Mouse (Mus musculus) ES-E14 (cell line): Measurements from ENCODE around the gene Syde1. TPM values are rescaled to one million over a fixed set of nuclear protein-coding genes. Genes with fewer than 3 reads are reported as not detected.

Experiments used
- DNase-seq: peaks from one replicate; pipeline ENCODE4 v3.0.0-alpha.2; 2013; ENCODE audit warnings: low read depth, low spot score
- H3K27ac ChIP-seq: 2 replicates; pipeline ENCODE4 v1.5.1; 2012; ENCODE audit warnings: low read depth, mild to moderate bottlenecking, low read length, moderate library complexity, mixed read lengths; ENCODE audit not compliant: poor library complexity, insufficient read depth, severe bottlenecking
- H3K36me3 ChIP-seq: 2 replicates; pipeline ENCODE4 v1.6.1; 2012; ENCODE audit warnings: mild to moderate bottlenecking, low read length, moderate library complexity, mixed read lengths; ENCODE audit not compliant: control insufficient read depth, poor library complexity, insufficient read depth, severe bottlenecking
- H3K4me1 ChIP-seq, 2 experiments: fragments of 150-350 bp in 1 of 2; sonication (generic) in 1 of 2; 2 replicates each; pipeline ENCODE4 v1.6.1; 2012; ENCODE audit warnings: low read length in 2 of 2, mild to moderate bottlenecking in 1 of 2, mixed read lengths in 1 of 2; ENCODE audit not compliant: control insufficient read depth in 2 of 2, insufficient read depth in 2 of 2, poor library complexity in 1 of 2
- H3K4me3 ChIP-seq, 2 experiments: fragments of 150-350 bp in 1 of 2; sonication (generic) in 1 of 2; 2 replicates each; pipeline ENCODE4 v1.5.1; 2012; ENCODE audit warnings: low read length in 2 of 2, low read depth in 1 of 2, mild to moderate bottlenecking in 1 of 2, mixed read lengths in 1 of 2; ENCODE audit not compliant: insufficient read depth in 1 of 2, poor library complexity in 1 of 2, severe bottlenecking in 1 of 2
- H3K9ac ChIP-seq: 2 replicates; pipeline ENCODE4 v1.6.1; 2012; ENCODE audit warnings: low read depth, mild to moderate bottlenecking, low read length, mixed read lengths; ENCODE audit not compliant: poor library complexity, insufficient read depth, severe bottlenecking
- H3K9me3 ChIP-seq: fragments of 150-350 bp; sonication (generic); 2 replicates; pipeline ENCODE4 v1.6.1; 2012; ENCODE audit warnings: low read depth, mild to moderate bottlenecking, low read length; ENCODE audit not compliant: control insufficient read depth, insufficient read depth
- CHD2 ChIP-seq: IDR thresholded peaks from 2 replicates; pipeline ENCODE4 v1.6.1; 2014; ENCODE audit warnings: mild to moderate bottlenecking, low read depth, low read length, inconsistent platforms
- HCFC1 ChIP-seq: IDR thresholded peaks from 2 replicates; pipeline ENCODE4 v1.6.1; 2012; ENCODE audit warnings: low read length, inconsistent platforms, borderline replicate concordance; ENCODE audit not compliant: insufficient read depth
- MAFK ChIP-seq: IDR thresholded peaks from 2 replicates; pipeline ENCODE4 v1.6.1; 2014; ENCODE audit warnings: mild to moderate bottlenecking, low read depth, low read length, inconsistent platforms; ENCODE audit not compliant: insufficient read depth
- ZC3H11A ChIP-seq: IDR thresholded peaks from 2 replicates; pipeline ENCODE4 v1.6.1; 2012; ENCODE audit warnings: low read depth, mild to moderate bottlenecking, inconsistent platforms, low read length, borderline replicate concordance
- ZNF384 ChIP-seq: IDR thresholded peaks from 2 replicates; pipeline ENCODE4 v1.6.1; 2012; ENCODE audit warnings: low read depth, low read length, inconsistent platforms
- in situ Hi-C, 2 experiments: fragments of 600-800 bp; cut with MboI; formaldehyde crosslinking; loops; one replicate each; pipeline ENCODE4 v1.15.1; 2025; ENCODE audit warnings: low sequenced_read_pairs in 2 of 2, inconsistent platforms in 1 of 2; ENCODE audit not compliant: unreplicated experiment in 2 of 2
- total RNA-seq: library from RNA; depleted of rRNA; stranded (reverse); fragments of 300-350 nt; gene quantifications from 2 replicates; pipeline ENCODE4 v1.2.3, GENCODE M21; 2012

The Syde1 gene
- total RNA-seq, 1 experiment = 5.4 TPM

DNA sequence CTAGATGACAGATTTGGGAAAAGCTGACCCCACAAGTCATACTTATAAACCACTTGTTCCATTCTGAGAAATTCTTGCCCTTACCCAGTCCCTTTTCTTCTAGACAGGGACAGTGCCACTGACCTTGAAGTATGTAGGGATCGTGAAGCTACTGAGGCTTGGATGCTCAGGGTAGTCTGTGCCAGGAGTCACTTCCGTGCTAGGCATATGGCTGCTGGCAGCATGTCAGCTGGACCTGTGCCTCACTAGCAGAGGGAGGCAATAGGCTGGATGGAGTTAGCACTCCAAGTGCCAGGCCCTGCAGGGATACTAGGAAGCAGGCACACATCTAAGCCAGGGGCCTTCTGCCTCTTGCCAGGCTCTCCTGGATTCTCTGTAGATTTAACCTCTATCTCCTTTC lies 16.1 kb downstream of the Syde1 start:
- H3K9ac ChIP-seq = no peak overlapping the region
- TF ChIP-seq MAFK (no peak), HCFC1 (no peak), ZC3H11A (no peak), ZNF384 (no peak), CHD2 (no peak)
- in situ Hi-C loops = no loop called here
- H3K4me1 ChIP-seq = peaks cover 0 to 2% of the 10 kb centered on the region in 2 experiments; a peak in 2 of 4 replicates
- peaks cover 12% of the 10 kb centered on the region for H3K36me3 ChIP-seq
- peak overlapping the region in 1 of 2 experiments; percentile 80; a peak in 1 of 4 replicates for H3K4me3 ChIP-seq
- no peak for DNase-seq
- no peaks in the 10 kb centered on the region for H3K9me3 ChIP-seq
- H3K27ac ChIP-seq = no peak overlapping the region

DNA sequence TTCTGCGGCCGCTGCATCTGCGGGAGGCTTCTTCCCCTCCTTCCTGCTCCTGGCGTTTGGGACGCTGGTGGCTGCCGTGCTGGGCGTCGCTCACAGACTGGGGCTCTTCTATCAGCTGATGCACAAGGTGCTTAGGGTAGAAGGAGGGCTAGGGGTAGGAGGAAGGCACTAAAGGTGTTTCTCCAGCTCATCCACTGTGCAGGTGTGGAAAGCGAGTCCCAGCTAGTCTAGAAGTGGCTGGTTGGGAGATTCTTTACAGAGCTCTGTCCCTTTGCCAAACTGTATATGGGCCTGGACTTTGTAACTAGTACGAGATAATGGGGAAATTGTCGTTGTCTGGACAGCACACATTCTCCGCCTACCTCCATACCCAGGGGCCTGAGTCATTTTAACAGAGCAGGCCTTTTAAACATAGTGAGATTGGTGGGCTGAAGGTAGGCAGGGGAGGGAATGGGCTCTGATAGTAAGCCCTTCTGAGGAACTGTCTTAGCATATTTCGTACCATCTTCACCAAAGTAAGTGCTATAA lies 16.6 kb downstream of the Syde1 start:
- H3K4me3 ChIP-seq = peak overlapping the region; percentile 64 to 80
- in situ Hi-C loops = no loop called here
- TF ChIP-seq CHD2 (no peak), ZC3H11A (no peak), HCFC1 (no peak), MAFK (no peak), ZNF384 (no peak)

DNA sequence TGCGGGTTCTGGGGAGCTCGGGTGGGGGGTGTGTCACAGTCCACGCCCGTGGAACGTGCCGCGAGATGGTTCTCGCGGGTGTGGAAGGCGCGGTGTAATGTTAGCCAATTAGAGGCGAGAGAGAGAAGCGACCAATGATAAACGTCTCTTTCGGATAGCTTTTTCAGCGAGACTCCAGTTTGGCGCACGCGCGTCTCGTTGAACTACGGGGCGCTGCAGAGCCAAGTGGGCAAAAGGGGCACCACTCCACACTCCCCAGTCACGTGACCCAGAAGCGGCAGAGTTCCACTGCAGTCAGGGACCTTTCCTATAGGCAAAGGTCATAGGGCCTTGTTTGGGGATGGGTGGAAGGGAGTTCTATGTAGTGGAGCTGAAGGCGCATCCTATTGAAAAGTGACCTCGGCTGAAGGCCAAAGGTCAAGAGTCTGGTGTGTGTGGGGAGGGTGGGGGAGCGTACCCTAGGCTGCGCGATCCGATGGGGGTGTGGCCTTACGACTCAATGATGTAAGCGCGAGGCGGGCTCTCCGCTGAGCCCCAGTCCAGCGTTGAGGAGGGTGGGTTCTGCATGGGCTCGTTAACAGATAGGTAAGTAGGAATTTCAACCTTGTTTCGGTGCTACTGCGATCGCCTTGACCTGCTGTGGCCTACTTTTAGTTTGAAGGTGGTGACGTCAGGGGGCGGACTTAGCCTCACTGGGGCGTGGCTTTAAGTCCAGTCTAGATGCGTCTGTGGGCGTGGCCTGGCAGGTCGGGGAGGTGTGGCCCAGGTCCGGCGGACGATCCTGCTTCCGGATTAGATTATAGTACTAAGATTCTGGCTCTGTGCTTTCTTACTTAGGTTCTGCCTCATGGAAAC lies 17.3 kb downstream of the Syde1 start, which contains the start of gene Ilvbl:
Gene Ilvbl, plus strand, starts transcription at position 97 of the 855 bp plus-strand sequence.
- in situ Hi-C loops = no loop called here
- H3K4me1 ChIP-seq = peaks cover 0 to 2% of the 10 kb centered on the region in 2 experiments; a peak in 2 of 4 replicates
- TF ChIP-seq CHD2 = peak; percentile 84
- no peak for TF ChIP-seq HCFC1
- H3K9me3 ChIP-seq = no peaks in the 10 kb centered on the region
- H3K36me3 ChIP-seq = peaks cover 9% of the 10 kb centered on the region
- peak within 1 kb of the TSS; percentile 64 to 80 for H3K4me3 ChIP-seq
- H3K27ac ChIP-seq = peak within 1 kb of the TSS; percentile 82
- peak; percentile 95 for DNase-seq
- H3K9ac ChIP-seq = peak within 1 kb of the TSS; percentile 81

More for the DNA sequence above, 16.6 kb downstream of the Syde1 start:
- H3K9me3 ChIP-seq = no peaks in the 10 kb centered on the region
- peaks cover 0 to 2% of the 10 kb centered on the region in 2 experiments; a peak in 2 of 4 replicates for H3K4me1 ChIP-seq
- H3K36me3 ChIP-seq = peaks cover 12% of the 10 kb centered on the region
- peak overlapping the region; percentile 81 for H3K9ac ChIP-seq
- DNase-seq = no peak
- no peak overlapping the region for H3K27ac ChIP-seq

DNA sequence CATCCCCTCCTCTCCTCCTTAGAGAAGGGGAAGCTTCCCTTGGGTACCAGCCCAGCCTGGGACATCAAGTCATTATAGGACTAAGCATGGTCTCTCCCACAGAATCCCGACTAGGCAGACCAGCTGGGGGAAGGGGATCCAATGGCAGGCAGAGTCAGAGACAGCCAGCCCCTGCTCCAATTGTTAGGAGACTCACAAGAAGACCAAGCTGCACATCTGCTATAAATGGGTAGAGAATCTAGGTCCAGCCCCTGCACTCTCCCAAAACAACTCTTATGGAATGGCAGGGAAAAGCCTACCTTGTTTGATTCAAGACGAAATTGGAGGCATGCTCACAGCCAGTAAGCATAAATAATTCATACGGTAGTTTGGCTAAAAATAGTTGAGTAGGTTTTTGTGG lies 18.5 kb downstream of the Syde1 start:
- H3K27ac ChIP-seq = no peak overlapping the region
- in situ Hi-C loops = no loop called here
- no peak for TF ChIP-seq ZNF384
- TF ChIP-seq MAFK = no peak
- no peak for TF ChIP-seq HCFC1
- TF ChIP-seq CHD2 = no peak
- TF ChIP-seq ZC3H11A = no peak

DNA sequence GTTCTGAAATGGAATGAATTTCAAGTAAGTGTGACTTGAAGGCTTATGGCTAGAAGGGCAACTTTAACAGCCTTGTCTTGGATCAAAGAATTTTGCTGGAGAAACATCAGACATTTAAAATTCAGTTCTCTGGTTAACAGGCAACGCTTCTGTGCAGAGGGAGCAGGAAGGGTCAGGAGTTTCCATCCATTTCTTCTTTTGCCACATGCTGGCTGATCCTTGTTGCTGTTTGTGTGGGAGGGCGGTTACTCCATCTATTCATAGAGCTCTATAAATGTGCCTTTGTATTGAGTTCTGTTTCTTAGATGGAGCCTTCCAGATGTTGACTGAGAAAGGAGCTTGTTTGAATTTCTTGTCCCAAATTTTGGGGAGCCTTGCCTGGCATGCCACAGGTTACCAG lies 20.9 kb downstream of the Syde1 start:
- no peak overlapping the region for H3K27ac ChIP-seq
- peaks cover 0 to 2% of the 10 kb centered on the region in 2 experiments; a peak in 2 of 4 replicates for H3K4me1 ChIP-seq
- no peaks in the 10 kb centered on the region for H3K9me3 ChIP-seq
- DNase-seq = no peak
- no peaks in the 10 kb centered on the region for H3K36me3 ChIP-seq
- in situ Hi-C loops = no loop called here
- TF ChIP-seq ZC3H11A (no peak), HCFC1 (no peak), ZNF384 (no peak), MAFK (no peak), CHD2 (no peak)
- H3K4me3 ChIP-seq = no peak overlapping the region
- H3K9ac ChIP-seq = no peak overlapping the region

More for the DNA sequence above, 18.5 kb downstream of the Syde1 start:
- Histone ChIP-seq H3K9me3 (no peaks in the 10 kb centered on the region), H3K4me1 (peaks cover 0 to 2% of the 10 kb centered on the region in 2 experiments; a peak in 2 of 4 replicates), H3K36me3 (peaks cover 5% of the 10 kb centered on the region; the same call in 1 of the 2 replicates), H3K4me3 (no peak overlapping the region), H3K9ac (no peak overlapping the region)
- no peak for DNase-seq
